Mouse (Mus musculus) midbrain, embryonic 10.5 days (tissue): ENCODE measurements around the gene AI661453. TPM values are rescaled to one million over a fixed set of nuclear protein-coding genes. Genes with fewer than 3 reads are reported as not detected.
A peak's percentile ranks its signal among the peaks of the same experiment; 100 is the strongest.
"Not testable (repeated sequence)": the region's sequence is repeated elsewhere in the genome, so short reads cannot be mapped to it uniquely, and the experiment has no call there.

Source experiments
- DNase-seq: peaks from one replicate; pipeline ENCODE4 v3.0.0-alpha.2; 2017; ENCODE audit warnings: low spot score
- H3K27ac ChIP-seq: fragments of 300-500 bp; sonication (generic); replicated peaks from 2 replicates; pipeline ENCODE4 v1.5.1; 2016; ENCODE audit warnings: mild to moderate bottlenecking
- H3K27me3 ChIP-seq: fragments of 300-500 bp; sonication (generic); 2 replicates; pipeline ENCODE4 v1.6.1; 2016; ENCODE audit warnings: low read depth, mild to moderate bottlenecking; ENCODE audit not compliant: poor library complexity, severe bottlenecking
- H3K36me3 ChIP-seq: fragments of 300-500 bp; sonication (generic); 2 replicates; pipeline ENCODE4 v1.6.1; 2016; ENCODE audit warnings: mild to moderate bottlenecking, moderate library complexity
- H3K4me1 ChIP-seq: fragments of 300-500 bp; sonication (generic); 2 replicates; pipeline ENCODE4 v1.6.1; 2016
- H3K4me3 ChIP-seq: fragments of 300-500 bp; sonication (generic); 2 replicates; pipeline ENCODE4 v1.5.1; 2016; ENCODE audit warnings: mild to moderate bottlenecking, moderate library complexity
- H3K9me3 ChIP-seq: fragments of 300-500 bp; sonication (generic); replicated peaks from 2 replicates; pipeline ENCODE4 v1.6.1; 2016; ENCODE audit warnings: mild to moderate bottlenecking
- WGBS: fragments of 180-500 bp; shearing (Covaris S2); methylation state at CpG from one replicate; pipeline ENCODE4 v1.1.7; 2016; 5-methylcytosine and 5-hydroxymethylcytosine counted together
- polyA plus RNA-seq: library from polyadenylated mRNA; unstranded; fragments of >200 nt; fragmentation: Nextera tagmentation; extraction: Ambion mirVana; gene quantifications from 2 replicates; pipeline ENCODE4 v1.2.1, GENCODE M21; 2016

Gene AI661453
- polyA plus RNA-seq, 1 experiment from 2014 or later, result 0.20 TPM

DNA sequence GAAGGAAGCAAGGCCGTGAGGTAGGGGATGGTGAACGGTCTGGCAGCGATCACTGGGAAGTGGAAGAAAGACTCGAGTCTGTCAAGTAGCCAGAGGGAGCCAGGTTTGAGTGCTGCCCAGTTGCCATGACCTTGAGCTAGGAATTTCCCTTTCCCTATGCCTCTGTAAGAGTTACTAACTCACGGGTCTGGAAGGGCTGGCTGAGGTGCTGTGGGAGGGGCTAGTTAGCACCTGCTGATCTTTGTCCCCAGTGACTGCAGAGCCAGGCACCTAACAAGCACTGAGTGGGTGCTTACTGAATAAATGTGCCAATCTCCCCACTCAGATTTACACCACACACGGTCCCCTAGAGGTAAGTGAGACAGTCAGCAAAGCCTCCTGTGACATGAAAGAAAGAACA, 57.2 kb downstream of the AI661453 start:
- WGBS, result 90% methylated on average over 6 of the region's 6 CpGs
- Histone ChIP-seq H3K9me3 (no peaks in the 10 kb centered on the region), H3K4me1 (no peaks in the 10 kb centered on the region), H3K27me3 (no peaks in the 10 kb centered on the region), H3K4me3 (no peak overlapping the region), H3K36me3 (peaks cover 93% of the 10 kb centered on the region), H3K27ac (no peak overlapping the region)
- no peak for DNase-seq

DNA sequence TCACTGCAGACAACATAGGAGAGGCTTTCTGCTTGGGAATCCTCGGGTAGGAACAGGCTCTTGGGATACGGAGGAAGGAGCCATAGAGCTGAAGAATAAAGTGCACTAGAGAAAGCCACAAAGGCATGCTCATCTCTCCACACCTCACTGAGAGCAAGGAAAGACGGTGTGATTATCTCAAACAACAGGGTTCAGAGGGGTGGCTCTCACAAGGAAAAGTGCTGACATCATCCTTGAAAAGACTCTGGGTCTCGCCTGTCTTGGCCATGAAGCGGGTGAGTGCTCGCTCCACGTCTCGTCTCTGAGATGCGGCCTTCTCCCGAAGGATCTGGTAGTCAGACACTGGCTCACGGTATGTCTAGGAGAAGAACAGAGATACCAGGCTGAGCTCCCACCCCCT, 57.7 kb downstream of the AI661453 start:
- 91% methylated on average over 11 of the region's 11 CpGs for WGBS
- Histone ChIP-seq H3K27ac (no peak overlapping the region; the same call in 1 of the 2 replicates), H3K9me3 (no peaks in the 10 kb centered on the region), H3K4me3 (no peak overlapping the region), H3K4me1 (no peaks in the 10 kb centered on the region), H3K36me3 (peaks cover 93% of the 10 kb centered on the region), H3K27me3 (no peaks in the 10 kb centered on the region)
- DNase-seq, result no peak

DNA sequence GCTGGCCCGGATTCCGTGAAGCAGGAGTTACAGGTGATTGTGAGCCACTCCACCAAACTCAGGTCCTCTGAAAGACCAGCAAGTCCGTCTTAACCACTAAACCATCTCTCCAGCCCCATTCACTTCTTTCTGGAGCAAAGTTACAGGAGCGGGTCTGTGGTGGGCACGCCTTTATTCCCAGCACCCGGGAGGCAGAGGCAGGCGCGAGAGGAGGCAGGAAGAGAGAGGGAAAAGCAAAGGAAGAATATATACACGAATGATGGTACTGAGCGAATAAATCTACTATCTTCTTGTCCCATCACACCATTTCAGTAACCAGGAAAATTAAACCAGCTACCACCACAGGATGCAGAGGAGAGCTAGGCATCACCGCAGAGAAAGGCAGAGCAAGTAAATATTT, 65.1 kb downstream of the AI661453 start:
- DNase-seq, result no peak
- WGBS, result 8% methylated on average over 11 of the region's 11 CpGs

DNA sequence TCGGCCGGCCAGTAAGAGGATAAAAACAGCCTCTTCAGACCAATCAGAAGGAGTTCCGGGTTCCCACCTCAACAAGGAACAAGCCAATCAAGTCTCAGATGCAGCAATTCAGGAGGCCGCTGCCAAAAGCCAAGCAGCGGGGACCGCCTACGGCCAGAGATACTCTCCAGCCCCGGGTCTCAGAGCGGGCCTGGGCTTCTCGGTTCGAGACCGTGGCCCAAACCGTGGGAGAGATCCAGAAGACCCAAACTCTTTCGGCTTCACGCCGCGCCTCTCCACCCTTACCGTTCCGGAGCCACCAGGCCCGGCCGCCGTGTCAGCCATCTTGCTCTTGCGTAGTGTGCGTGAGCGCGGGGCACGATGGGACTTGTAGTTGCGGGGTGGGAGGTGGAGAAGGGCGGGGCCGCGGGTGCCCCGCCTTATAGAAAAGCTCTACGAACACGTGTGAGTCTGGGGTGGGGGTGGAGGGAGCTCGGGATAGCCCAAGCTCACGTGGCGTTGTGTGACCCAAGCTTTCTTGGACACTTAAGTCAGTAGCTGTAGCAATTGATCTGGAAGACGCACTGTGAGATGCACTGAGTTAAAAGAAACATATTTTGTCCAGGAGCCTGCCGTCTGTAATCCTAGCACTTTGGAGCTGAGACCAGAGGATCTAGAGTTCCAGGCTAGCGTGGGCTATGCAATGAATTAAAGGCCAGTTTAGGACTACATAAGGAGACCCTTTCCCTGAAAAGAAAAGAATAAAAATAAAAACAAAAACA, 65.7 kb downstream of the AI661453 start, which contains the start of gene Taf8:
Taf8 (minus strand) TSS at position 347 of the 761 bp plus-strand sequence.
- 3% methylated on average over 40 of the region's 40 CpGs for WGBS
- no peaks in the 10 kb centered on the region for H3K9me3 ChIP-seq
- peaks cover 34% of the 10 kb centered on the region for H3K36me3 ChIP-seq
- no peaks in the 10 kb centered on the region for H3K27me3 ChIP-seq
- peak; percentile 97 for DNase-seq
- peak within 1 kb of the TSS; percentile 77 for H3K4me3 ChIP-seq
- H3K4me1 ChIP-seq, result peaks cover 43% of the 10 kb centered on the region
- H3K27ac ChIP-seq, result peak within 1 kb of the TSS; percentile 96

More for the DNA sequence above, 65.1 kb downstream of the AI661453 start:
- Histone ChIP-seq H3K4me3 (peak overlapping the region; percentile 77), H3K4me1 (peaks cover 43% of the 10 kb centered on the region), H3K36me3 (peaks cover 40% of the 10 kb centered on the region), H3K9me3 (no peaks in the 10 kb centered on the region), H3K27me3 (no peaks in the 10 kb centered on the region), H3K27ac (peak overlapping the region; percentile 96)

DNA sequence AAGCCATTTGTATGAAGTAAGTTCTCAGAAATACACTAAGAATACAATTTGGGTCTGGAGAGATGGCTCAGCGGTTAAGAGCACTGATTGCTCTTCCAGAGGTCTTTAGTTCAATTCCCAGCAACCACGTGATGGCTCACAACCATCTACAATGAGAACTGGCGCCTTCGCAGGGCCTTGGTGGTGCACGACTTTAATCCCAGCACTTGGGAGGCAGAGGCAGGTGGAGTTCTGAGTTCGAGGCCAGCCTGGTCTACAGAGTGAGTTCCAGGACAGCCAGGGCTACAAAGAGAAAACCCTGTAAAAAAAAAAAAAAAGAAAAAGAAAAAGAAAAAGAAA, 66.3 kb downstream of the AI661453 start:
- Histone ChIP-seq H3K4me1 (peaks cover 43% of the 10 kb centered on the region), H3K4me3 (peak overlapping the region; percentile 77), H3K36me3 (peaks cover 30% of the 10 kb centered on the region)
- DNase-seq, H3K27me3 ChIP-seq, H3K27ac ChIP-seq, H3K9me3 ChIP-seq: not testable (repeated sequence)
- WGBS, result 78% methylated on average over 6 of the region's 6 CpGs

DNA sequence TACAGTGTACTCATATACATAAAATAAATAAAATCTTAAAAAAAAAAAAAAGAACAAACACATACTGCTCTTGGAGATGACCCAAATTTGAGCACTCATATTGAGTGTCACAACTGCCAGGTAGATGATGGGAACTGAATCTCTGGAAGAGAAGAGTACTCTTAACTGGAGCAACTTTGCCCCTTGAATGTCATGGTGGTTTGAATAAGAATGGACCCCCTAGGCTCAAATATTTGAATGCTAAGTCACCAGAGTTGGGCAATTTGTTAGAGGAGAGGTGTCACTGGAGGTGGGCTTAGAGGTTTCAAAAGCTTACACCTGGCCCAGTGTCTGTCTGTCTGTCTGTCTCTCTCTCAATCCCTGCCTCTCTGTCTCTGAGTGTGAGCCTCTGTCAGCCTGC, 67.3 kb downstream of the AI661453 start:
- no peaks in the 10 kb centered on the region for H3K9me3 ChIP-seq
- H3K4me1 ChIP-seq, result peaks cover 46% of the 10 kb centered on the region
- no peak overlapping the region for H3K4me3 ChIP-seq
- DNase-seq, result no peak
- peaks cover 22% of the 10 kb centered on the region for H3K36me3 ChIP-seq
- no peaks in the 10 kb centered on the region for H3K27me3 ChIP-seq
- H3K27ac ChIP-seq, result 0 out of 2 replicates have a peak overlapping the region, but pooled peaks have one; percentile 85

DNA sequence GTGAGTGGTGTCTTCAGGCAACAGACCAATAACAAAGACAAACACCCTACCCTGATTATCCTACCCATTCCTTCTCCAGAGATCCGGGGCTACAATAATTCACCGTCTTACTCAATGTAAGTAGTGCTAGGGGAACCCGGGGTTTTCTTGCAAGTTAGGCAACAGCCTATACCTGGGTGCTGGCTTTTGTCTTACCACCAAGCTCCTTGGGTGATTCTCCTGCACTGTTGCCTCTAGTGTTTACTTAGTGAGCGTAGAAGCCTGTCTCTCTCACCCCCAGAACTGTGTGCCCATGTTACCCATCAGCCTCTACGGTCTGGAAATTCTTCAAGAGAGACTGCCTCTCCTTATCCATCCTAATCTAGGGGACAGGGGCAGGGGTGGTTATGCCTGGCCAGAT, 67.8 kb downstream of the AI661453 start:
- Histone ChIP-seq H3K36me3 (peaks cover 16% of the 10 kb centered on the region), H3K9me3 (no peaks in the 10 kb centered on the region), H3K27ac (peak overlapping the region; percentile 85), H3K27me3 (no peaks in the 10 kb centered on the region), H3K4me1 (peaks cover 46% of the 10 kb centered on the region), H3K4me3 (peak overlapping the region; percentile 55)
- DNase-seq, result no peak
- WGBS, result 74% methylated on average over 5 of the region's 5 CpGs

DNA sequence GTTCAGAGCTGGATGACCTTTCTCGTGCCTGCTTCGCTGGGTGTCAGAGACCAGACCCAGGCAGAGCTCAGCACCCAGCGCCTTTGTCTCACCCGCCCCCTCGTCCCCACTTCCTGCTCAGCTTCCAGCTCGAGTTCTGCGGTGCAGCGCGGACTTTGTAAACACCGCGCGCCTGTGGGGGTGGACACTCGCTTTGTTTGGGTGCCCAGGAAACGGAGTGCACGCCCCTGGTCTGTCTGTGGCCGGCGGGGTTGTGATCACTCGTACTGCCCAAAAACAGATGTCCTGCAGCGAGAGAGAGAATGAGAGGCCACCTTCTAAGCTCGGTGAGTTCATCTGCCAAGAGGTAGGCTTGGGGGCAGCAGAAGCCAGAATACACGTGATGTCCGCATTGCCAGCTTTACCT, 68.5 kb downstream of the AI661453 start, which contains the start of gene Ccnd3:
Ccnd3 (plus strand) TSS at position 111 of the 406 bp plus-strand sequence.
- Histone ChIP-seq H3K27me3 (no peaks in the 10 kb centered on the region), H3K9me3 (no peaks in the 10 kb centered on the region), H3K4me3 (peak within 1 kb of the TSS; percentile 55), H3K27ac (peak within 1 kb of the TSS; percentile 85), H3K4me1 (peaks cover 46% of the 10 kb centered on the region), H3K36me3 (peaks cover 12% of the 10 kb centered on the region)
- WGBS, result 2% methylated on average over 22 of the region's 22 CpGs
- DNase-seq, result peak; percentile 59

DNA sequence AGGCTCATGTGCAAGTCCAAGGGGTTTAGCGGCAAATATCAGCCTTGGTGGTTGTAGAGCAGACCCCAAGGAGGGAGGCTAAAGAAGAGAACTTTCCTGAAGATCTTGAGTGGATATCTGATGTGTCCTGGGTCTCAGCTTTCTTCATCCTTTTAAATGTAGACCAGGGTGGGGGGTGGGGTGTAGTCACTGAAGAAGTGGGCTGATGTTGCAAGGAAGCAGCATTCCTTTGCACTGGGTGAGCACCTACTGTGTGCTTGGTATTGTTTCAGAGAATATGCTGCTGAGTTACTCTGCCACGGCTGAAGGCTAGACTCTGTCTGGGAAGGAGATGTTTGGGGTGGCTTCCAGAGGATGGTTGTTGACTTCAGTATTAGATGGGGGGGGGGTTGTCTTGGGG, 69.2 kb downstream of the AI661453 start:
- Histone ChIP-seq H3K27me3 (no peaks in the 10 kb centered on the region), H3K27ac (peak overlapping the region; percentile 85), H3K36me3 (peaks cover 5% of the 10 kb centered on the region), H3K4me1 (peaks cover 46% of the 10 kb centered on the region), H3K4me3 (peak overlapping the region; percentile 55), H3K9me3 (no peaks in the 10 kb centered on the region)
- 66% methylated on average over 2 of the region's 2 CpGs for WGBS
- no peak for DNase-seq

DNA sequence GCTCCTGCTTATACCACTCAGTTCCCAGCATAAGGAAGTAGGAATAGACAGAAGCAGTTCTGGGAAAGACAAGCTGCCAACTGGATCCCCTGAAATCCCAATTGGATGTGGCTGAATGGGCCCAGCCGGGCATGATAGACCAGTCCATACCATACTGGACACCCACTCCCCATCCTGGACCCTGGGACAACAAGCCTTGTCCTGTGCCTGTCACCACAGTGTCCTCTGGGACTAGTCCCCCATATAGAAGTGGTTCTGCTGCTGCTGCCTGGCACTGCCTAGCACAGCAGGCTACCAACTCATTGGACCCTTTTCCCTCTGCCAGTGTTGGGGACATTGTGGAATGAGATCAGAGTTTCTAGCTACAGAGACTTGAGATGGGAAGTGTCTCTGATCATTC, 69.6 kb downstream of the AI661453 start:
- no peak overlapping the region for H3K4me3 ChIP-seq
- DNase-seq, result no peak
- H3K36me3 ChIP-seq, result 0 out of 2 replicates have a peak, but pooled peaks cover under 1% of the 10 kb centered on the region
- no peaks in the 10 kb centered on the region for H3K27me3 ChIP-seq
- no peak overlapping the region for H3K27ac ChIP-seq
- no peaks in the 10 kb centered on the region for H3K9me3 ChIP-seq
- WGBS, result 96% methylated on average over 1 of the region's 1 CpGs
- H3K4me1 ChIP-seq, result peaks cover 45% of the 10 kb centered on the region

DNA sequence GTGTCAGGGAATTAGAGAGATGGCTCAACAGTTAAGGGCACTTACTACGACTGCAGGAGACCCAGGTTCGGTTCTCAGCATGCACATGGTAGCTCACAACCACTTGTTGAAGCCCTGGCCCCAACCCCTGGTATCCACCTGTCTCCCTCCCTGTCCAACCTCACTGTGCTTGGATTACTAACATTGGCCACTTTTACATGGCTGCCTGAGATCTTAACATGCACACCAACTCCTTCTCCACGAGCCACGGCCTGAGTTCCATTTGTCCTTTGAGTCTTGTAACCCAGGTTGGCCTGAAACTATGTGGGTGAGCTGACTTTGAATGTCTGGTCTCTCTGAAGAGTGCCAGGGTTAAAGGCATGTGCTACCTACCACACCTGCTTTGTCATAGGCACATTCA, 70.3 kb downstream of the AI661453 start:
- no peak for DNase-seq
- no peak overlapping the region for H3K27ac ChIP-seq
- H3K36me3 ChIP-seq, result no peaks in the 10 kb centered on the region
- H3K4me3 ChIP-seq, result no peak overlapping the region
- H3K9me3 ChIP-seq, result no peaks in the 10 kb centered on the region
- peaks cover 45% of the 10 kb centered on the region for H3K4me1 ChIP-seq
- H3K27me3 ChIP-seq, result no peaks in the 10 kb centered on the region
- 90% methylated on average over 4 of the region's 4 CpGs for WGBS

DNA sequence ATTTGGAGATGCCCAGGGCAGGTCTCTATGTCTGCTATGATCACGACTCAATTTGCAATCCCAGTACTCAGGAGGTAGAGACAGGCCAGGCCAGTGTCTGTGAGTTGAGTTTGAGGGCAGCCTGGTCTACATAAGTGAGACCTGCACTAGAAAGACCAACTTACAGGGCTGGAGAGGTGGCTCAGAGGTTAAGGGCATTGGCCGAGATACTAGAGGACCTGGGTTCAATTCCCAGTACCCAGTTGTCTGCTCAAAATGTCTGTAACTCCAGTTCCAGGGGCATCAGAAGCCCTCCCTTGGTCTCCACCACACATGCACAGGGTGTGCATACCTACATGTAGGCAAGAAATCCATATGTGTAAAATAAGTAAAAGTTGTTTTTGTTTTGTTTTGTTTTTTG, 71.1 kb downstream of the AI661453 start:
- H3K4me1 ChIP-seq, result peaks cover 42% of the 10 kb centered on the region
- no peaks in the 10 kb centered on the region for H3K9me3 ChIP-seq
- no peak overlapping the region for H3K27ac ChIP-seq
- no peak for DNase-seq
- WGBS, result 89% methylated on average over 2 of the region's 2 CpGs
- no peaks in the 10 kb centered on the region for H3K27me3 ChIP-seq
- H3K4me3 ChIP-seq, result no peak overlapping the region
- no peaks in the 10 kb centered on the region for H3K36me3 ChIP-seq

DNA sequence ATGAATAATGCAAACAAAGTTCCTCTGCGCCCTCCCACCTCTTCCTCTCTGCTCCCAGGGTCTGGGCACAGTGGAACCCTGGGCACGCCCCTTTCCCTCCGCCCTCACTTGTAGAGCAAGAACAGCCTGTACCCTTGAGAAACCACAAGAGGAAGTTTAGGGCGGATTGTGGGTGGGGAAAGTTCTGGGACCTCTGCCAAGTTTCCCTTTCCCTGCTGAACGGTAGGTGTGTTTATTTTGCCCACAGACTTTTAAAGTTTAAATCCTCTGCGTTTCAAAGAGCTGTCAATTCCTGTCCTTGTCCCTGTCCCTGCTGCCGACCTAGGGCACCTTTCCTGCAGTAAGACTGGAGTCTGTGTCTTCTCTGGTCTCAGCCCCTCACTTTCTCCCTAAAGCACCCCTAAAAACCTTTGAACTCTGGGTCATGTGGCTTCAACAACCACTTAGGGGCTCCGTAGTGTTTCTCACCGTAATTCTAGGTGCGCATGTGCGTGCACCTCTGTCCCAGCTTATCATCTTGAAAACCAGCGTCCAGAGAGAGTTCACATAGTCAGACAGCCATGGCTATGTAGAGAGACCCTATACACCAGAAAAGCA, 71.7 kb downstream of the AI661453 start:
- DNase-seq, result no peak
- no peak overlapping the region; the same call in 1 of the 2 replicates for H3K27ac ChIP-seq
- peaks cover 41% of the 10 kb centered on the region for H3K4me1 ChIP-seq
- no peaks in the 10 kb centered on the region for H3K27me3 ChIP-seq
- H3K36me3 ChIP-seq, result no peaks in the 10 kb centered on the region
- H3K4me3 ChIP-seq, result no peak overlapping the region
- WGBS, result 67% methylated on average over 12 of the region's 12 CpGs
- no peaks in the 10 kb centered on the region for H3K9me3 ChIP-seq
